ENCODE assay signal across 8 mouse cellular contexts in genomic region chr5:114570791-114571450, GRCm38 (mm10). TPM values are rescaled to one million over a fixed set of nuclear protein-coding genes. Genes with fewer than 3 reads are reported as not detected.
DNase-seq lines count a peak whose midpoint lies in the region; ATAC-seq lines count a peak whose summit lies in the region.

No protein-coding gene starts in this region.

- H3K36me3 ChIP-seq in heart, embryonic 16.5 days (ENCODE audit: control insufficient read depth, insufficient read depth) = no peaks in the 10 kb centered on the region
- H3K36me3 ChIP-seq in embryonic facial prominence, embryonic 12.5 days = no peaks in the 10 kb centered on the region
- H3K36me3 ChIP-seq in intestine, embryonic 16.5 days (ENCODE audit: control insufficient read depth, insufficient read depth, low read length) = no peaks in the 10 kb centered on the region

- peak overlapping the region; percentile 57 for H3K9ac ChIP-seq in heart, embryonic 16.5 days (ENCODE audit: low read length)
- H3K9ac ChIP-seq in embryonic facial prominence, embryonic 12.5 days = peak overlapping the region; percentile 39; the same call in 1 of the 2 replicates
- peak overlapping the region; percentile 59 for H3K9ac ChIP-seq in intestine, embryonic 16.5 days (ENCODE audit: low read depth, low read length)

- intact Hi-C loops in heart, postnatal 36 days (cut with DNase I) = no loop called here
- intact Hi-C loops in gastrocnemius, postnatal 14 days (cut with DNase I; ENCODE audit: low total_unique reads) = no loop called here

- no peak for DNase-seq in heart, postnatal 36 days
- peak; percentile 23 for DNase-seq in naive thymus-derived CD4-positive, alpha-beta T cell, adult 2 months (ENCODE audit: low read depth)
- no peak for DNase-seq in gastrocnemius, postnatal 25 days
- no peak for DNase-seq in gastrocnemius, postnatal 14 days

- no peaks in the 10 kb centered on the region for H3K9me3 ChIP-seq in heart, embryonic 16.5 days (replicated peaks; ENCODE audit: control insufficient read depth, low read length)
- no peaks in the 10 kb centered on the region for H3K9me3 ChIP-seq in embryonic facial prominence, embryonic 12.5 days
- no peaks in the 10 kb centered on the region for H3K9me3 ChIP-seq in intestine, embryonic 16.5 days (ENCODE audit: control insufficient read depth, low read length)

- WGBS in heart, embryonic 16.5 days = 16% methylated on average over 14 of the region's 14 CpGs
- 3% methylated on average over 13 of the region's 14 CpGs for WGBS in embryonic facial prominence, embryonic 12.5 days
- WGBS in intestine, embryonic 16.5 days = 7% methylated on average over 14 of the region's 14 CpGs

- no peak for ATAC-seq in heart, embryonic 16.5 days (replicated peaks; ENCODE audit: extremely low read depth, insufficient read depth, low FRiP score)
- ATAC-seq in embryonic facial prominence, embryonic 12.5 days (ENCODE audit: insufficient number of reproducible peaks, insufficient read depth, low FRiP score, low TSS enrichment) = no peak
- ATAC-seq in intestine, embryonic 16.5 days = no peak
- ATAC-seq in erythroblast, adult 5-6 weeks (replicated peaks; ENCODE audit: low FRiP score, poor library complexity, severe bottlenecking) = no peak

- peaks cover 56% of the 10 kb centered on the region for H3K4me1 ChIP-seq in heart, embryonic 16.5 days (ENCODE audit: control insufficient read depth, insufficient read depth, low read length)
- H3K4me1 ChIP-seq in embryonic facial prominence, embryonic 12.5 days = peaks cover 59% of the 10 kb centered on the region
- H3K4me1 ChIP-seq in intestine, embryonic 16.5 days (ENCODE audit: control insufficient read depth, insufficient read depth, low read length) = peaks cover 71% of the 10 kb centered on the region

- H3K4me3 ChIP-seq in heart, embryonic 16.5 days (ENCODE audit: low read length) = peak overlapping the region; percentile 46
- H3K4me3 ChIP-seq in embryonic facial prominence, embryonic 12.5 days = peak overlapping the region; percentile 37
- peak overlapping the region; percentile 52 for H3K4me3 ChIP-seq in intestine, embryonic 16.5 days (ENCODE audit: low read length)

- peaks cover 32% of the 10 kb centered on the region for H3K27me3 ChIP-seq in heart, embryonic 16.5 days (ENCODE audit: control insufficient read depth, insufficient read depth, low read length)
- peaks cover 52% of the 10 kb centered on the region for H3K27me3 ChIP-seq in embryonic facial prominence, embryonic 12.5 days
- no peaks in the 10 kb centered on the region; the same call in 1 of the 2 replicates for H3K27me3 ChIP-seq in intestine, embryonic 16.5 days (replicated peaks; ENCODE audit: control insufficient read depth, insufficient read depth, low read length)

- peak overlapping the region; percentile 67 for H3K4me2 ChIP-seq in heart, embryonic 16.5 days (ENCODE audit: low read depth, low read length)
- H3K4me2 ChIP-seq in embryonic facial prominence, embryonic 12.5 days (replicated peaks) = peak overlapping the region; percentile 65
- H3K4me2 ChIP-seq in intestine, embryonic 16.5 days (ENCODE audit: low read depth, low read length) = peak overlapping the region; percentile 65

- H3K27ac ChIP-seq in heart, embryonic 16.5 days (ENCODE audit: low read length) = no peak overlapping the region
- no peak overlapping the region for H3K27ac ChIP-seq in embryonic facial prominence, embryonic 12.5 days
- peak overlapping the region; percentile 48; the same call in 1 of the 2 replicates for H3K27ac ChIP-seq in intestine, embryonic 16.5 days (ENCODE audit: low read length)

RNA-seq across cellular contexts. Expression of gene Fam222a, which starts 3.1 kb away (rescaled TPM):
- 0.83 and 0.84 TPM in 2 replicates for polyA plus RNA-seq in heart, embryonic 16.5 days (2015; fragmentation: Nextera tagmentation; extraction: Ambion mirVana)
- total RNA-seq in heart, postnatal 36 days (2021) = 1 to 10 TPM; 1.6 to 1.9 TPM
- 2.9 and 3.4 TPM in 2 replicates for polyA plus RNA-seq in embryonic facial prominence, embryonic 12.5 days (2016; fragmentation: Nextera tagmentation; extraction: Ambion mirVana)
- 3.9 and 5.8 TPM in 2 replicates for polyA plus RNA-seq in intestine, embryonic 16.5 days (2015; fragmentation: Nextera tagmentation; extraction: Ambion mirVana)
- total RNA-seq in erythroblast, adult 5-6 weeks (2015; ENCODE audit: low replicate concordance) = 1.2 TPM in 1 of 2 replicates, not detected in the other
- not detected in 2 replicates for total RNA-seq in erythroblast, adult 5-6 weeks (2017; ENCODE audit: low replicate concordance)
- under 1 TPM; 0.29 to 0.54 TPM for total RNA-seq in gastrocnemius, postnatal 25 days (2021)
- under 1 TPM; 0.49 to 0.96 TPM for total RNA-seq in gastrocnemius, postnatal 14 days (2021)
